12 mouse cellular contexts compared by ENCODE assay signal in the genomic region with DNA sequence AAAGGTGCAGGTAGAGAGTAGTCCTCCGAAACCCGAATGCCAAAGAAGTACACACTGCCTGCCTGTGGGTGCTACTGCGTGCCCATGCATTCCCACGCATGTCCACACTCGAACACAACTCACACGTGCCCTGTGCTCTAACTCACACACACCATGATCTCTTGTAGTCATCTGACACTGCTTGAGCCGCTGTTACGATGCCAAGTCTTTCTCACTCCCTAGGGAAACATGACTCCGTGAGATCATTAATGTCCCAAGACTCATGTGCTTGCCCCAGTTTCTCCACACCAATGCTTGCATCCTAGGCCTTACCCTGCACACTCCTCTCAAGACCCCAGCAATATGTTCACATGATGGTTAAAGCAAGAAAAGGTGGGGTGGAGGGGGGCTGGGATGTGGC.
"Had no signal": no experiment of that assay in that cellular context is flagged by ENCODE, and none has a peak within 500 bp of the region (broad histone marks: within the 10 kb centered on the region; RNA-seq: fewer than 3 reads in every experiment).

No protein-coding gene starts in this region.

- H3K27ac ChIP-seq: midbrain, embryonic 10.5 days; midbrain, embryonic 12.5 days; neural tube, embryonic 12.5 days had no signal

- H3K9ac ChIP-seq: lung, embryonic 14.5 days; midbrain, embryonic 12.5 days; neural tube, embryonic 12.5 days had no signal

- H3K4me3 ChIP-seq: midbrain, embryonic 10.5 days; midbrain, embryonic 12.5 days; neural tube, embryonic 12.5 days had no signal

- H3K27me3 ChIP-seq: midbrain, embryonic 12.5 days; neural tube, embryonic 12.5 days had no signal

- H3K36me3 ChIP-seq: midbrain, embryonic 10.5 days; midbrain, embryonic 12.5 days; neural tube, embryonic 12.5 days had no signal

- H3K9me3 ChIP-seq: midbrain, embryonic 10.5 days; midbrain, embryonic 12.5 days; neural tube, embryonic 12.5 days had no signal

- H3K4me2 ChIP-seq: lung, embryonic 14.5 days; midbrain, embryonic 12.5 days; neural tube, embryonic 12.5 days had no signal

- DNase-seq: lung, adult 18-20 months; lung, embryonic 14.5 days; lung, postnatal 10 days; lung, postnatal 4 days; midbrain, embryonic 14.5 days; right cerebral cortex, postnatal 14 days; spleen, adult 18-20 months; thymus, adult 18-20 months; thymus, postnatal 36 days had no signal
